Mouse (Mus musculus): Measurements from ENCODE around the gene Ebf4. TPM values are rescaled to one million over a fixed set of nuclear protein-coding genes. Genes with fewer than 3 reads are reported as not detected.

Gene Ebf4
- total and polyA plus RNA-seq, 2 experiments from 2014 or later = 5.4 to 19.3 TPM

DNA sequence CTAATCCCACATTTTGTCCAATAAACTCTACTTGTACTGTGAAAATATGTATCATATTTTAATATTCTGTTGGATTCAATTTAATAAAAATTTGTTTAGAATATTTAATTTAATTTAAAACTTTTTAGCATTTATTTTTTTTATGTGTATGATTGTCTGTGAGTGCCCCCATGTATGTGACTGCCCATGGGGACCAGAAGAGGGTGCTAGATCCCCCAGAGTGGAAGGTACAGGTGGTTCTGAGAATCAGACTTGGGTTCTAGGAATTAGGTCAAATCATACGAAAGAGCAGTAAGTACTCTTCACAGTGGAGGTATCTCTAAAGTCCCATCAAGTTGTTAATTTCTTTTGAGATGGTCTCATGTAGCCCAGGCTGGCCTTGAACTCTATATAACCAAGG is 32.1 kb downstream of the Ebf4 start:
- H3K4me2 ChIP-seq (ENCODE audit: low read depth, low read length) = no peak overlapping the region
- ATAC-seq (no peak), DNase-seq (ENCODE audit: low spot score) (no peak)
- no peaks in the 10 kb centered on the region for H3K4me1 ChIP-seq (ENCODE audit: insufficient read depth, low read length)
- H3K27me3 ChIP-seq (ENCODE audit: insufficient read depth, low read length) = no peaks in the 10 kb centered on the region
- no peaks in the 10 kb centered on the region for H3K36me3 ChIP-seq (ENCODE audit: insufficient read depth, low read length)
- 73% methylated on average over 1 of the region's 1 CpGs for WGBS
- H3K27ac ChIP-seq = no peak overlapping the region
- no peak overlapping the region for H3K9ac ChIP-seq (replicated peaks; ENCODE audit: low read length)
- H3K9me3 ChIP-seq (ENCODE audit: low read length) = no peaks in the 10 kb centered on the region
- TF ChIP-seq CTCF (IDR thresholded peaks at IDR 0.05; ENCODE audit: low read depth) = no peak
- H3K4me3 ChIP-seq (ENCODE audit: low read length) = no peak overlapping the region

DNA sequence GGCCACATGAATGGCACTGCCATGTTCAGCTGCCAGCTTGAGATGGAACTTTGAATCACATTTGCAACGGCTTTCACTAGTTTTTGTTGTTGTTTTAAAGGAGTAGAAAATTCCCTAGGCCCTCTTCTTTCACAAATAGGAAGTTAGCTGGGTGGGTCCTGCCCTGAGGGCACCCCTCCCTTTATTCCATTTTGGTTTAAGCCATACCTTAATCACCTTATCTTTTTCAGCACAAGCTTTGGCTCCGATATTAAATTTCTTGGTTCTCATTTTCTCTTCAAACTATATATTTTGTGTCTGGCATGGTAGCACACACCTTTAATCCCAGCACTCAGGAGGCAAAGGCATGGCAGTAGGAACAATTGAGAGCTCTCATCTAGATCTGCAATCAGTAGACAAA is 34.5 kb downstream of the Ebf4 start:
- ATAC-seq = no peak
- no peaks in the 10 kb centered on the region for H3K27me3 ChIP-seq (ENCODE audit: insufficient read depth, low read length)
- no peak overlapping the region for H3K27ac ChIP-seq
- 90% methylated on average over 2 of the region's 2 CpGs for WGBS
- H3K4me1 ChIP-seq (ENCODE audit: insufficient read depth, low read length) = no peaks in the 10 kb centered on the region
- no peak for TF ChIP-seq CTCF (IDR thresholded peaks at IDR 0.05; ENCODE audit: low read depth)
- H3K4me2 ChIP-seq (ENCODE audit: low read depth, low read length) = no peak overlapping the region
- no peaks in the 10 kb centered on the region for H3K36me3 ChIP-seq (ENCODE audit: insufficient read depth, low read length)
- H3K9me3 ChIP-seq (ENCODE audit: low read length) = no peaks in the 10 kb centered on the region
- no peak overlapping the region for H3K4me3 ChIP-seq (ENCODE audit: low read length)
- DNase-seq (ENCODE audit: low spot score) = no peak
- no peak overlapping the region for H3K9ac ChIP-seq (replicated peaks; ENCODE audit: low read length)

DNA sequence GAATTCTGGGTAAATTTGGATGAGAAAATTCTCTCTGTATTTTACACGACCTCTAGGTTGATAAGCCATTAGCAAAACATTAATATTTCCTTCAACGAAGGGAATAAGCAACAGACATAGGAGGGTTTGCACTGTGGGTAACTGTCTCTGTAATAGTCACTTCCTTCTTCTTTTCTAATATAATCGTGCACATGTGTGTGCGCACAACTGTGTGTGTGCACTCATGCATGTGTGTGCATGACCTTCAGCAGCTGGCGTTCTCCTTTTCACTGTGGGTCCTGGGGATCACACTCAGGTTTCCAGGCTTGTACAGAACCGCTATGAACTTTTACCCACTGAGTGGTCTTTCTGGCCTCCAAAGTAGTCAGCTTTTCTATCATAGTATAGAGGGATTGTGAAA is 40.1 kb downstream of the Ebf4 start:
- no peaks in the 10 kb centered on the region for H3K4me1 ChIP-seq (ENCODE audit: insufficient read depth, low read length)
- H3K9ac ChIP-seq (replicated peaks; ENCODE audit: low read length) = no peak overlapping the region
- WGBS = 79% methylated on average over 6 of the region's 6 CpGs
- TF ChIP-seq CTCF (IDR thresholded peaks at IDR 0.05; ENCODE audit: low read depth) = no peak
- no peaks in the 10 kb centered on the region for H3K27me3 ChIP-seq (ENCODE audit: insufficient read depth, low read length)
- H3K4me3 ChIP-seq (ENCODE audit: low read length) = no peak overlapping the region
- H3K36me3 ChIP-seq (ENCODE audit: insufficient read depth, low read length) = no peaks in the 10 kb centered on the region
- no peak overlapping the region for H3K4me2 ChIP-seq (ENCODE audit: low read depth, low read length)
- H3K27ac ChIP-seq = no peak overlapping the region
- ATAC-seq (no peak), DNase-seq (ENCODE audit: low spot score) (no peak)
- H3K9me3 ChIP-seq (ENCODE audit: low read length) = no peaks in the 10 kb centered on the region

DNA sequence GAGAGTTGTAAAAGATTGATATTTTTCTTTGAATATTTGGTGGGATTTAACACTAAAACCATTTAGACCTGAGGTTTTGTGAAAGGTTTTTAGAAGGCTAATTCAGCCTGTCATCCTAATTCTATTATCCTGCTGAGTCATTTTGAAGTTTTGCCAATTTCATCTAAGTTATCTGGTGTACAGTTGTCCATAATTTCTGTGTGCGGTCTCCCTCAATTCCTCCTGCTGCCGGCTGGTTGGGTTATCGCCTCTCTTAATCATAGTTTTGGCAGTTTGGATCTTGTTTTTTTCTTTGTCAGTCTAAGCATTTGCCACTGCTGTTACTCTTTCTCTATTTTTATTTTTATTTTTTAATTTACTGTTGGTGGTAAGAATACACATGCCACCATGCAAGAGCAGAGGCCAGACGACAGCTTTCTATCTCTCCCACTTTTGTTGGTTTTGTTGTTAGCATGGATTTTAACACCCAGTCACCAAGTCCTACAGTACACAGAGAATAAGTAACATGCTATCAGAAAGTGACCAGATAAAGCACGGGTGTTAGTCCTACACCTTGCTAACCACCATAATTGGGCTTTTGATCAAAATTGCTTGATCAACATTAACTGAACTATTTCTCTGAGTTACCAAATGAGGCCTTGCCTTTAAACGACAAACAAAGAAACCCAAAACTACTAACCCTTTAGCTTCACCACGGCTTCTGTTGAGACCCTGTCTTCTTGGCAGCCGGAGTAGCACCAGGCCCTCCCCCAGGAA is 45.7 kb downstream of the Ebf4 start:
- WGBS = 83% methylated on average over 8 of the region's 8 CpGs
- Histone ChIP-seq H3K4me1 (ENCODE audit: insufficient read depth, low read length) (no peaks in the 10 kb centered on the region), H3K4me2 (ENCODE audit: low read depth, low read length) (no peak overlapping the region), H3K27me3 (ENCODE audit: insufficient read depth, low read length) (no peaks in the 10 kb centered on the region), H3K9ac (replicated peaks; ENCODE audit: low read length) (no peak overlapping the region), H3K9me3 (ENCODE audit: low read length) (no peaks in the 10 kb centered on the region), H3K27ac (no peak overlapping the region), H3K36me3 (ENCODE audit: insufficient read depth, low read length) (no peaks in the 10 kb centered on the region), H3K4me3 (ENCODE audit: low read length) (no peak overlapping the region)
- no peak for TF ChIP-seq CTCF (IDR thresholded peaks at IDR 0.05; ENCODE audit: low read depth)
- ATAC-seq (no peak), DNase-seq (ENCODE audit: low spot score) (no peak)

DNA sequence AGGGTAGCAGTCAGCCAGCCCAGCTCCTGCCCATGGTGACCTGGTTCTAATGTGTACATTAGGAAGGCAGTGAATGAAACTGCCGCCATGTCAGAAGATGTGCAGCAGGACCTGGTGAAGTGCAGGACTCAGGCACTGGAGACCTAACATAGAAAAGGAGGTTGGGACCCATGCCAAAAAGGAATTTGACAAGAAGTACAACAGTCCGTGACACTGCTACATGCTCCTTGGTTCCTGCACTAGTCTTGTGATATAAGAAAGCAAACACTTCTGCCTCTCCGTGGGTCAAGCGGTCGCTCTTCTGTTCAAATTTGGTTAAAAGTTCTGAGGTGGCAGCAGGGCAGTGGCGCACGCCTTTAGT is 46.2 kb downstream of the Ebf4 start:
- no peak overlapping the region for H3K27ac ChIP-seq
- H3K4me3 ChIP-seq (ENCODE audit: low read length) = no peak overlapping the region
- no peaks in the 10 kb centered on the region for H3K4me1 ChIP-seq (ENCODE audit: insufficient read depth, low read length)
- no peaks in the 10 kb centered on the region for H3K36me3 ChIP-seq (ENCODE audit: insufficient read depth, low read length)
- no peaks in the 10 kb centered on the region for H3K9me3 ChIP-seq (ENCODE audit: low read length)
- no peaks in the 10 kb centered on the region for H3K27me3 ChIP-seq (ENCODE audit: insufficient read depth, low read length)
- no peak overlapping the region for H3K9ac ChIP-seq (replicated peaks; ENCODE audit: low read length)
- 86% methylated on average over 7 of the region's 7 CpGs for WGBS
- no peak for DNase-seq (ENCODE audit: low spot score)
- H3K4me2 ChIP-seq (ENCODE audit: low read depth, low read length) = no peak overlapping the region
- no peak for ATAC-seq
- no peak for TF ChIP-seq CTCF (IDR thresholded peaks at IDR 0.05; ENCODE audit: low read depth)

DNA sequence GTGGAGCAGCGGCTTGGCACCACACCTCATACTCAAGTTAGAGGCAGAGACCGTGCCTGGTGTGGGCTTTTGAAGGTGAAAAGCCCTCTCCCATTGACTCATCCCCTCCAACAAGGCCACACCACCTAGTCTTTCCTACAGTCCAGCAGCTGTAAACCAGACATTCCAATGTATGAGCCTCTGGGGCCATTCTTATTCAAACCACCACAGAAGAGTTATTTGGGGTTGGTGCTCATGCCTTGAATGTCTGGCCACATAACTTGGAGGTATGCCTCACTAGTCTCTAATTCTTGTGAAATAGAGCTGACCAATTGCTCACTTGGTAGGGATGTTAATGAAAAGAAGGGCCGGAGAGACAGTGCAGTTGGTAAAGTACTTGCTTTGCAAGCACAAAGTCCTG is 55.4 kb downstream of the Ebf4 start:
- Histone ChIP-seq H3K4me2 (ENCODE audit: low read depth, low read length) (no peak overlapping the region), H3K9ac (replicated peaks; ENCODE audit: low read length) (no peak overlapping the region), H3K27me3 (ENCODE audit: insufficient read depth, low read length) (no peaks in the 10 kb centered on the region), H3K4me3 (ENCODE audit: low read length) (no peak overlapping the region), H3K27ac (no peak overlapping the region), H3K9me3 (ENCODE audit: low read length) (no peaks in the 10 kb centered on the region), H3K4me1 (ENCODE audit: insufficient read depth, low read length) (no peaks in the 10 kb centered on the region), H3K36me3 (ENCODE audit: insufficient read depth, low read length) (no peaks in the 10 kb centered on the region)
- WGBS = 93% methylated on average over 3 of the region's 3 CpGs
- DNase-seq (ENCODE audit: low spot score) (no peak), ATAC-seq (no peak)
- TF ChIP-seq CTCF (IDR thresholded peaks at IDR 0.05; ENCODE audit: low read depth) = no peak

DNA sequence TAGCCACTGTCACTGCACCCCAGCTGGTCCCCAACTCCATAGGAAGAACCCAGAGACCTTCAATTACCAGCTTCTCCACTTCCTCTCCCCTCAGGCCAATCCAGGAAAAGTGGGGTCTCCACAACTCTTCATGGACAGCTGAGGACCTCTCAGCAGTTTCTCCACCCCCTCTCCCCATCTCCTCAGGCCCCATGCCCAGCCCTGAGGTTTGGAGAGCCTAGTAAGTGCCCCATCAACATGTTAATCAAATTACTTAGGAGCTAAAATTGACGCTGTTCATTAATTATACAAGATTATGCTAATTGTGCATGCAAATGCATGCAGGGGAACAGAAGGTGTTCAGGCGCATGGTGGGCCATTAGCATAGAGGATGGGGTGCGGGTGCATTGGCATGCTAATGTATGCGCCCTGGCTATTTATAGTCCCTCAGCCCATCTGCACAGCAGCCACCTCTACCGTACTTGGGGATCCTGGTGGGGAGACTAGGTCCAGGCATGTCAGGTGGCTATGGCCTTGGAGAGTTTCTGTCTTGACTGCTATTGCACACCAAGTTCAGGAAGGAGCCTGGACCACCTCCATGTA is 56.9 kb downstream of the Ebf4 start:
- no peaks in the 10 kb centered on the region for H3K27me3 ChIP-seq (ENCODE audit: insufficient read depth, low read length)
- ATAC-seq (no peak), DNase-seq (ENCODE audit: low spot score) (no peak)
- no peak overlapping the region for H3K27ac ChIP-seq
- no peaks in the 10 kb centered on the region for H3K36me3 ChIP-seq (ENCODE audit: insufficient read depth, low read length)
- H3K4me2 ChIP-seq (ENCODE audit: low read depth, low read length) = no peak overlapping the region
- H3K9ac ChIP-seq (replicated peaks; ENCODE audit: low read length) = no peak overlapping the region
- 16% methylated on average over 5 of the region's 5 CpGs for WGBS
- TF ChIP-seq CTCF (IDR thresholded peaks at IDR 0.05; ENCODE audit: low read depth) = no peak
- no peak overlapping the region for H3K4me3 ChIP-seq (ENCODE audit: low read length)
- no peaks in the 10 kb centered on the region for H3K9me3 ChIP-seq (ENCODE audit: low read length)
- no peaks in the 10 kb centered on the region for H3K4me1 ChIP-seq (ENCODE audit: insufficient read depth, low read length)

Measured in hindbrain, postnatal 0 days (tissue).